Mouse (Mus musculus): Measurements from ENCODE around the gene Arhgap21. TPM values are rescaled to one million over a fixed set of nuclear protein-coding genes. Genes with fewer than 3 reads are reported as not detected.

The Arhgap21 gene
- total RNA-seq, 2 experiments from 2014 or later, result 105 to 112 TPM

- no peak for DNase-seq
- intact Hi-C loops (cut with DNase I), result no loop called here
Measured at GRCm38 (mm10) chr2:20813986-20814385, 154.7 kb downstream of the Arhgap21 start.

- intact Hi-C loops (cut with DNase I), result no loop called here
Measured at GRCm38 (mm10) chr2:20811506-20811905, 157.2 kb downstream of the Arhgap21 start.

GRCm38 (mm10) chr2:20801236-20801890 is 167.3 kb downstream of the Arhgap21 start:
- DNase-seq, result no peak
- intact Hi-C loops (cut with DNase I), result no loop called here

More at GRCm38 (mm10) chr2:20811506-20811905, 157.2 kb downstream of the Arhgap21 start:
- DNase-seq, result peak; percentile 55 to 73

Other genes starting within 250 kb of the Arhgap21 start
- gene Enkur, start 236.5 kb upstream of the Arhgap21 start, total RNA-seq (2021), result 1 to 10 TPM; 5.8 to 6.2 TPM
- gene Thnsl1, start 236.8 kb upstream of the Arhgap21 start, total RNA-seq (2021), result 1 to 10 TPM; 4.1 to 6.6 TPM

Measured in heart, postnatal 10 days (tissue).